Mouse (Mus musculus) CD4-positive naive resting alpha-beta T cell, adult 76 days (primary cell): Measurements from ENCODE around the gene Hsd17b12. TPM values are rescaled to one million over a fixed set of nuclear protein-coding genes. Genes with fewer than 3 reads are reported as not detected.

Experiments used
- total RNA-seq: library from RNA; stranded (reverse); gene quantifications from one replicate; pipeline ENCODE4 v1.2.4, GENCODE M21; 2023

Hsd17b12 gene
- 41.8 TPM for total RNA-seq

GRCm38 (mm10) chr2:94157592-94158519 lies at the start of gene Hsd17b12:
Hsd17b12 (minus strand) TSS chr2:94157964.

GRCm38 (mm10) chr2:94010335-94011291 lies 147.2 kb downstream of the Hsd17b12 start, which contains the start of gene Alkbh3:
Alkbh3 (minus strand) TSS chr2:94010807.

GRCm38 (mm10) chr2:93996254-93996653 lies 161.5 kb downstream of the Hsd17b12 start, which contains the start of gene Gm27027:
Gm27027 (minus strand) TSS chr2:93996354.

Other genes with a start within 250 kb of the Hsd17b12 start
- gene Gm13889, start 200.8 kb downstream of the Hsd17b12 start, total RNA-seq: 0.62 TPM
- not detected for gene Gm27027, start 161.6 kb downstream of the Hsd17b12 start, total RNA-seq
- 66.0 TPM for gene Alkbh3, start 147.2 kb downstream of the Hsd17b12 start, total RNA-seq
- gene Ttc17, start 248.7 kb upstream of the Hsd17b12 start, total RNA-seq: 41.7 TPM